Mouse (Mus musculus) hindbrain, embryonic 15.5 days (tissue): ENCODE data around the gene Spag6. TPM values are rescaled to one million over a fixed set of nuclear protein-coding genes. Genes with fewer than 3 reads are reported as not detected.
A peak's percentile ranks its signal among the peaks of the same experiment; 100 is the strongest.

ENCODE experiments used
- ATAC-seq: fragments of 200-750 bp; cut with Nextera tagmentation; 2 replicates; pipeline ENCODE4 v1.8.0; 2017; ENCODE audit warnings: low read depth, moderate number of reproducible peaks, moderate TSS enrichment; ENCODE audit not compliant: low FRiP score
- H3K27ac ChIP-seq: fragments of 300-500 bp; sonication (generic); replicated peaks from 2 replicates; pipeline ENCODE4 v1.5.1; 2015; ENCODE audit warnings: mild to moderate bottlenecking, inconsistent platforms
- H3K27me3 ChIP-seq: fragments of 300-500 bp; sonication (generic); 2 replicates; pipeline ENCODE4 v1.6.1; 2015; ENCODE audit warnings: control low read depth, inconsistent platforms
- H3K36me3 ChIP-seq: fragments of 300-500 bp; sonication (generic); 2 replicates; pipeline ENCODE4 v1.6.1; 2015; ENCODE audit warnings: control low read depth, inconsistent platforms
- H3K4me1 ChIP-seq: fragments of 300-500 bp; sonication (generic); replicated peaks from 2 replicates; pipeline ENCODE4 v1.6.1; 2015; ENCODE audit warnings: control low read depth, inconsistent platforms
- H3K4me2 ChIP-seq: fragments of 300-500 bp; sonication (generic); 2 replicates; pipeline ENCODE4 v1.6.1; 2015; ENCODE audit warnings: moderate library complexity, mild to moderate bottlenecking, inconsistent platforms
- H3K4me3 ChIP-seq: fragments of 300-500 bp; sonication (generic); 2 replicates; pipeline ENCODE4 v1.5.1; 2015; ENCODE audit warnings: mild to moderate bottlenecking, inconsistent platforms
- H3K9ac ChIP-seq: fragments of 300-500 bp; sonication (generic); 2 replicates; pipeline ENCODE4 v1.6.1; 2015; ENCODE audit warnings: inconsistent platforms
- H3K9me3 ChIP-seq: fragments of 300-500 bp; sonication (generic); 2 replicates; pipeline ENCODE4 v1.6.1; 2016; ENCODE audit warnings: control low read depth, inconsistent platforms
- WGBS: fragments of 180-500 bp; shearing (Covaris S2); methylation state at CpG from one replicate; pipeline ENCODE4 v1.1.7; 2015; 5-methylcytosine and 5-hydroxymethylcytosine counted together
- polyA plus RNA-seq: library from polyadenylated mRNA; unstranded; fragments of >200 nt; fragmentation: Nextera tagmentation; extraction: Ambion mirVana; gene quantifications from 2 replicates; pipeline ENCODE4 v1.2.1, GENCODE M21; 2015

Spag6 gene
- polyA plus RNA-seq = 0.06 and 0.21 TPM in 2 replicates

GRCm38 (mm10) chr2:18693871-18694610 lies at the start of gene Spag6:
TSS of gene Spag6 (plus strand) at chr2:18694032.
- Histone ChIP-seq H3K9ac (peak within 1 kb of the TSS; percentile 37), H3K9me3 (no peaks in the 10 kb centered on the region), H3K36me3 (no peaks in the 10 kb centered on the region), H3K4me1 (peaks cover 31% of the 10 kb centered on the region), H3K27ac (no peak within 1 kb of the TSS), H3K27me3 (peaks cover 45% of the 10 kb centered on the region), H3K4me2 (peak within 1 kb of the TSS; percentile 76), H3K4me3 (peak within 1 kb of the TSS; percentile 39)
- ATAC-seq = peak; percentile 74
- 0% methylated on average over 49 of the region's 61 CpGs for WGBS

GRCm38 (mm10) chr2:18648563-18648962 lies 45.3 kb upstream of the Spag6 start:
- Histone ChIP-seq H3K4me2 (no peak overlapping the region), H3K9me3 (no peaks in the 10 kb centered on the region), H3K27ac (no peak overlapping the region), H3K27me3 (no peaks in the 10 kb centered on the region), H3K4me3 (no peak overlapping the region), H3K36me3 (no peaks in the 10 kb centered on the region), H3K4me1 (no peaks in the 10 kb centered on the region), H3K9ac (no peak overlapping the region)
- WGBS = 70% methylated on average over 4 of the region's 4 CpGs
- ATAC-seq = no peak

GRCm38 (mm10) chr2:18654821-18655220 lies 39.0 kb upstream of the Spag6 start:
- WGBS = 68% methylated on average over 5 of the region's 5 CpGs
- H3K36me3 ChIP-seq = no peaks in the 10 kb centered on the region
- ATAC-seq = no peak
- H3K27me3 ChIP-seq = no peaks in the 10 kb centered on the region
- no peaks in the 10 kb centered on the region for H3K9me3 ChIP-seq
- H3K4me3 ChIP-seq = no peak overlapping the region
- no peaks in the 10 kb centered on the region for H3K4me1 ChIP-seq
- H3K27ac ChIP-seq = no peak overlapping the region
- no peak overlapping the region for H3K9ac ChIP-seq
- no peak overlapping the region for H3K4me2 ChIP-seq

GRCm38 (mm10) chr2:18664003-18664402 lies 29.8 kb upstream of the Spag6 start:
- Histone ChIP-seq H3K4me2 (no peak overlapping the region), H3K4me1 (no peaks in the 10 kb centered on the region), H3K9ac (no peak overlapping the region), H3K27me3 (no peaks in the 10 kb centered on the region), H3K36me3 (no peaks in the 10 kb centered on the region), H3K27ac (no peak overlapping the region), H3K9me3 (no peaks in the 10 kb centered on the region), H3K4me3 (no peak overlapping the region)
- no peak for ATAC-seq
- WGBS = 97% methylated on average over 3 of the region's 3 CpGs

- Histone ChIP-seq H3K36me3 (no peaks in the 10 kb centered on the region), H3K9ac (no peak overlapping the region), H3K4me2 (peak overlapping the region; percentile 20), H3K9me3 (no peaks in the 10 kb centered on the region), H3K4me3 (no peak overlapping the region), H3K4me1 (peaks cover 23% of the 10 kb centered on the region), H3K27ac (no peak overlapping the region), H3K27me3 (0 out of 2 replicates have a peak, but pooled peaks cover 6% of the 10 kb centered on the region)
- ATAC-seq = no peak
- WGBS = 9% methylated on average over 6 of the region's 6 CpGs
Measured at GRCm38 (mm10) chr2:18671041-18671440, 22.8 kb upstream of the Spag6 start.

- under 1% methylated on average over 81 of the region's 91 CpGs for WGBS
- peak within 1 kb of the TSS; percentile 68 for H3K4me3 ChIP-seq
- H3K4me2 ChIP-seq = peak within 1 kb of the TSS; percentile 90
- H3K9ac ChIP-seq = peak within 1 kb of the TSS; percentile 89
- no peaks in the 10 kb centered on the region for H3K36me3 ChIP-seq
- H3K27ac ChIP-seq = peak within 1 kb of the TSS; percentile 98
- H3K9me3 ChIP-seq = no peaks in the 10 kb centered on the region
- 0 out of 2 replicates have a peak, but pooled peaks cover 6% of the 10 kb centered on the region for H3K27me3 ChIP-seq
- peaks cover 23% of the 10 kb centered on the region for H3K4me1 ChIP-seq
- peak; percentile 92 for ATAC-seq
Measured at GRCm38 (mm10) chr2:18672133-18672765, 21.6 kb upstream of the Spag6 start, which contains the start of gene Commd3. TSS of gene Commd3 (plus strand) at chr2:18672384.

GRCm38 (mm10) chr2:18672766-18673164 lies 21.1 kb upstream of the Spag6 start:
- Histone ChIP-seq H3K4me3 (peak overlapping the region; percentile 68), H3K4me1 (peaks cover 24% of the 10 kb centered on the region), H3K36me3 (no peaks in the 10 kb centered on the region), H3K9me3 (no peaks in the 10 kb centered on the region), H3K9ac (peak overlapping the region; percentile 89), H3K27me3 (0 out of 2 replicates have a peak, but pooled peaks cover 6% of the 10 kb centered on the region), H3K27ac (peak overlapping the region; percentile 98), H3K4me2 (peak overlapping the region; percentile 90)
- WGBS = 1% methylated on average over 11 of the region's 11 CpGs
- no peak for ATAC-seq

- peak overlapping the region; percentile 90; the same call in 1 of the 2 replicates for H3K4me2 ChIP-seq
- H3K4me1 ChIP-seq = peaks cover 33% of the 10 kb centered on the region
- H3K9me3 ChIP-seq = no peaks in the 10 kb centered on the region
- 60% methylated on average over 4 of the region's 4 CpGs for WGBS
- ATAC-seq = no peak
- no peaks in the 10 kb centered on the region for H3K36me3 ChIP-seq
- H3K27me3 ChIP-seq = 0 out of 2 replicates have a peak, but pooled peaks cover 6% of the 10 kb centered on the region
- no peak overlapping the region for H3K27ac ChIP-seq
- H3K9ac ChIP-seq = no peak overlapping the region
- no peak overlapping the region for H3K4me3 ChIP-seq
Measured at GRCm38 (mm10) chr2:18673766-18674165, 20.1 kb upstream of the Spag6 start.

- Histone ChIP-seq H3K4me1 (peaks cover 37% of the 10 kb centered on the region), H3K36me3 (no peaks in the 10 kb centered on the region), H3K27me3 (peaks cover 10% of the 10 kb centered on the region), H3K9me3 (no peaks in the 10 kb centered on the region), H3K9ac (no peak overlapping the region), H3K4me3 (no peak overlapping the region), H3K27ac (no peak overlapping the region), H3K4me2 (no peak overlapping the region)
- 62% methylated on average over 4 of the region's 4 CpGs for WGBS
- no peak for ATAC-seq
Measured at GRCm38 (mm10) chr2:18674193-18674902, 19.5 kb upstream of the Spag6 start.

GRCm38 (mm10) chr2:18675681-18676456 lies 18.0 kb upstream of the Spag6 start:
- WGBS = 8% methylated on average over 42 of the region's 42 CpGs

GRCm38 (mm10) chr2:18676457-18676935 lies 17.3 kb upstream of the Spag6 start:
- Histone ChIP-seq H3K4me2 (peak overlapping the region; percentile 87), H3K9ac (peak overlapping the region; percentile 80), H3K4me3 (peak overlapping the region; percentile 81), H3K9me3 (no peaks in the 10 kb centered on the region), H3K4me1 (peaks cover 48% of the 10 kb centered on the region), H3K36me3 (no peaks in the 10 kb centered on the region), H3K27ac (peak overlapping the region; percentile 94), H3K27me3 (peaks cover 27% of the 10 kb centered on the region)
- peak; percentile 87 for ATAC-seq
- WGBS = 0% methylated on average over 25 of the region's 64 CpGs

More at GRCm38 (mm10) chr2:18675681-18676456, 18.0 kb upstream of the Spag6 start:
- Histone ChIP-seq H3K4me1 (peaks cover 46% of the 10 kb centered on the region), H3K9ac (peak overlapping the region; percentile 80), H3K27ac (peak overlapping the region; percentile 94), H3K36me3 (no peaks in the 10 kb centered on the region), H3K9me3 (no peaks in the 10 kb centered on the region), H3K4me3 (peak overlapping the region; percentile 81), H3K4me2 (peak overlapping the region; percentile 87), H3K27me3 (peaks cover 24% of the 10 kb centered on the region)
- ATAC-seq = no peak
